Mouse (Mus musculus) ES-Bruce4 (cell line): ENCODE measurements at regions not wholly inside any gene's neighbourhood (a gene's known extent, or its start where the extent isn't known, plus 50 kb on each side); places are given as distances from the start of the nearest gene placed in this dataset.

Experiments used
- CTCF ChIP-seq: IDR thresholded peaks from one replicate; pipeline ENCODE4 v1.8.1; 2011; ENCODE audit warnings: low read depth, low read length
- EP300 ChIP-seq: IDR thresholded peaks from 2 replicates; pipeline ENCODE4 v1.6.1; 2011; ENCODE audit warnings: low read depth, low read length; ENCODE audit not compliant: insufficient read depth
- POLR2A ChIP-seq: IDR thresholded peaks from one replicate; pipeline ENCODE4 v1.8.1; 2011; ENCODE audit warnings: low read length; ENCODE audit not compliant: insufficient read depth

DNA sequence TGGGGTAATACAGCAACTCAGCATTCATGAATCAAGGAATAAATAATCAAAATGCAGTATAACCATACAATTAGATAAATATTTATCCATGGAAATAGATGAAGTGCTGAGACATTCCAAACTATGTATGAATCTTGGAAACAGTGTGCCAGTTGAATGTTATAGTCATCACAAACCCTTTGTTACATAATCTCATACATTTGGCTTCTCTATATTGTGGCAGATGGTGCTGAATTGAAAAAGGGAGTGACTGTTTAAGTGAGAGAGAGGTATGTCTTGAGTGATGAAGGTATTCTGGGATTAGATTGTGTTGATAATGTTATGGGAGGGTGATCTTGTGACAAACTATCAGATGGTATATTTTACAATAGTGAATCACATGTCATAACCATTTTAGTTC lies 200.4 kb upstream of the Astn2 start:
- TF ChIP-seq POLR2A (no peak), CTCF (no peak), EP300 (no peak)
